Mouse (Mus musculus) adrenal gland, adult 8-10 months (tissue): ENCODE results near the gene Ccl21a. TPM values are rescaled to one million over a fixed set of nuclear protein-coding genes. Genes with fewer than 3 reads are reported as not detected.
"Not testable (repeated sequence)": the region's sequence is repeated elsewhere in the genome, so short reads cannot be mapped to it uniquely, and the experiment has no call there.

Experiments
- DNase-seq: peaks from one replicate; pipeline ENCODE4 v3.0.0; 2022
- total RNA-seq, 4 experiments: library from RNA; stranded (reverse); gene quantifications; 2 replicates each; pipeline ENCODE4 v1.2.4; 2022

Ccl21a gene
- total RNA-seq = 10 to 100 TPM in 1 of 4 experiments, 1 to 10 TPM in 3; 4.1 to 10.2 (median 6.4) TPM

GRCm38 (mm10) chr4:42773893-42774292 is at the start of gene Ccl21a:
Gene Ccl21a (minus strand): TSS chr4:42773993.
- DNase-seq = not testable (repeated sequence)

- not testable (repeated sequence) for DNase-seq
Measured at GRCm38 (mm10) chr4:42756477-42756876, 17.3 kb downstream of the Ccl21a start, which contains the start of gene Ccl19. Gene Ccl19 (minus strand): TSS chr4:42756577.

GRCm38 (mm10) chr4:42735245-42735644 is 38.5 kb downstream of the Ccl21a start, which contains the start of gene 4930578G10Rik:
Gene 4930578G10Rik (plus strand): TSS chr4:42735545.
- DNase-seq = not testable (repeated sequence)

Other genes with a start within 250 kb of the Ccl21a start
- under 1 TPM in 1 of 4 experiments, not detected in 3; 0.48 TPM for gene Fam205a2, start 245.8 kb downstream of the Ccl21a start, total RNA-seq
- gene Gm10591, start 161.8 kb downstream of the Ccl21a start, total RNA-seq = not detected
- 10 to 100 TPM; 15.4 to 27.8 (median 19.9) TPM for gene Gm2564, start 144.3 kb downstream of the Ccl21a start, total RNA-seq
- 10 to 100 TPM in 1 of 4 experiments, 1 to 10 TPM in 1, not detected in 2; 1.5 to 11.7 TPM for gene Ccl27b, start 118.7 kb downstream of the Ccl21a start, total RNA-seq
- under 1 TPM in 2 of 4 experiments, not detected in 2; 0.37 to 0.38 TPM for gene Il11ra2, start 112.1 kb downstream of the Ccl21a start, total RNA-seq
- gene 4930578G10Rik, start 38.4 kb downstream of the Ccl21a start, total RNA-seq = 1 to 10 TPM in 1 of 4 experiments, under 1 TPM in 1, not detected in 2; 0.67 to 1.4 TPM
- gene Ccl19, start 17.4 kb downstream of the Ccl21a start, total RNA-seq = 1 to 10 TPM; 1.8 to 7.0 (median 3.1) TPM
- not detected for gene Fam205a1, start 79.9 kb upstream of the Ccl21a start, total RNA-seq
- gene Gm12394, start 82.8 kb upstream of the Ccl21a start, total RNA-seq = under 1 TPM; 0.14 to 0.52 (median 0.22) TPM
- not detected for gene Fam205c, start 100.2 kb upstream of the Ccl21a start, total RNA-seq
- gene Phf24, start 142.7 kb upstream of the Ccl21a start, total RNA-seq = 1 to 10 TPM; 3.1 to 4.5 (median 3.8) TPM
- gene Dnajb5, start 175.8 kb upstream of the Ccl21a start, total RNA-seq = 10 to 100 TPM; 12.9 to 20.5 (median 18.2) TPM
- gene 1700022I11Rik, start 195.6 kb upstream of the Ccl21a start, total RNA-seq = not detected
- gene Vcp, start 226.5 kb upstream of the Ccl21a start, total RNA-seq = 100 to 1,000 TPM; 290 to 420 (median 339) TPM
- 10 to 100 TPM in 2 of 4 experiments, 1 to 10 TPM in 2; 8.0 to 17.8 (median 12.5) TPM for gene Fancg, start 236.5 kb upstream of the Ccl21a start, total RNA-seq